Mouse (Mus musculus) heart, adult 11 months (tissue): Measurements from ENCODE around the gene Dvl1.

ENCODE experiments used
- DNase-seq: peaks from one replicate; pipeline ENCODE4 v3.0.0; 2022

Gene Dvl1

GRCm38 (mm10) chr4:155846871-155847578 lies at the start of gene Dvl1:
TSS of gene Dvl1 (plus strand) at chr4:155847402.
- DNase-seq, result peak; percentile 99

DNA sequence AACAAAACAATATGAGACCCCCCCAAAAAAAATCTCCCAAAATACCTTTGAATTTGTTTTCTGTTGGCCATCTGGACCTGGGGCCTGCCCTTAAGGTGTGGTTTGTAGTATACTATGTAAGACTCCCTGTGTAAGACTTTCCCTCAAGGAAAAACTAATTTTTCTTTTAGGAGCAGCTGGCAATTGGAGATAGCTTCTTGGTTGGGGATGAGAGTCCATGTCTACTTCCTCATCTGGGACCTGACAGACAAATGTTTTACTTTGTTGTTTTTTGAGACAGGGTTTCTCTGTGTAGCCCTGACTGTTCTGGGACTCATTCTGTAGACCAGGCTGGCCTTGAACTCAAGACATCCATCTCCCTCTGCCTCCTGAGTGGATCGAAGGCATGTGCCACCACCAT lies 45.1 kb upstream of the Dvl1 start:
- DNase-seq, result peak; percentile 33

DNA sequence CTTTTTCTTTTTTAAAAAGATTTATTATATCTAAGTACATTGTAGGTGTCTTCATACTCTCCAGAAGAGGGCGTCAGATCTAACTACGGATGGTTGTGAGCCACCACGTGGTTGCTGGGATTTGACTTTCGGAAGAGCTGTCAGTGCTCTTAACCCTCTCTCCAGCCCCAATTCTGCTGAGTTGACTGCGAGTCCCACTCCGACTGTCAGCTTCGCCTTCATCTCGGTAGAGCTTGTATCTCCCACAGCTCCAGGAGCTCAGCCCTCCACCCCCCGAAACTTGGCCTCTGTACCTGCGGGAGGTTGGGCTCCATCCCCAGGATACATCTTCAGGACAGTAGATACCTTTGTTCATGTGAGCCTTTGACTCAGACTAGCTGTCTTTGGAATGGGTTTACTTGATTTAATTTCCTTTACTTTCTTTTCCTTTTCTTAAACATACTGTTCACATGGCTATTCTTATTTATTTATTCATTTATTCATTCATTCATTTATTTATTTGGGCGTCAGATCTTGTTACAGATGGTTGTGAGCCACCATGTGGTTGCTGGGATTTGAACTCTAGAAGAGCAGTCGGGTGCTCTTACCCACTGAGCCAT lies 44.4 kb upstream of the Dvl1 start, which contains the start of gene Mrpl20:
TSS of gene Mrpl20 (plus strand) at position 138 of the 599 bp plus-strand sequence.
- DNase-seq, result peak; percentile 87

- peak; percentile 99 for DNase-seq
These were observed 43.7 kb upstream of the Dvl1 start for GRCm38 (mm10) chr4:155803340-155804041.

DNA sequence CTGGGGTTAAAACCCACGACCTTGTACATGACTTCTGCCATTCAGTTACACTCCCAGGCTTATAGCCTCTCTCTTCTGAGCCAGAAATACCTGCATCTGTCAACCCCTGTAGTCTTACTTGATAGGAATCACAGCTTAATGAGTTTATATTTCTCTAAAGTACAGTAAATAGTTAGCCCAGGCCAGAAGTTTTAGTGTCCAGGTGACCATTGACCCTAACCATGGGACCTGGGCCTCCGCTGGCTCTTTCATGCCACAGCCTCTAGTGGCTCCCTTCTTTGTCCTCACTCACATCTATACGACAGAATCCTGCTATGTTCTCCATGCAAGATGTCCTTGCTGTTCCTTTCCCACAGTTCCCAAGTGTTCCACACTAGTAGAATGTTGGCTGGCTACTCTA lies 39.4 kb upstream of the Dvl1 start:
- DNase-seq, result peak; percentile 41

- DNase-seq, result peak; percentile 99
These were observed 35.1 kb upstream of the Dvl1 start, which contains the start of gene Ccnl2 for GRCm38 (mm10) chr4:155811929-155812664. TSS of gene Ccnl2 (plus strand) at chr4:155812489.

DNA sequence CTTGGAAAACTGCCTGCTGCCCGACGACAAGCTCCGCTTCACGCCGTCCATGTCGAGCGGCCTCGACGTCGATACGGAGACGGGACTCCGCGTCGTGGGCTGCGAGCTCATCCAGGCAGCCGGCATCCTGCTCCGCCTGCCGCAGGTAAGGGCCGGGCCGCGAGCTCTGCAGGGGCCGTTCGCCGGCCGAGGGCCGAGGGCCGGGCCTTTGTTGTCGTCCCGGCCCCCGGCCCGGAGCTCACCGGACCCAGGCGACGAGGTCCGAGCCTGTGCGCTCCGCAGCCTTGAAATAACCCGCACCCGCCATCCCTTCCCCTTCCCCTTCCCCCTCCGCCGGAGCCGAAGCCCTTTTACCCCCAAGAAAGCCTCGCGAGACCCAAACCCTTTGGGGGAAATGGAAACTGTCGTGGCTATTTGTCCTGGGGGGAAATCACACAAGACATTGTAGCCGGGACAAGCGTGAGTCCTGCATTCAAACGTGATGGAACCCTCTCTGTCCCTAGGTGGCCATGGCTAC lies 34.5 kb upstream of the Dvl1 start:
- peak; percentile 92 for DNase-seq

DNA sequence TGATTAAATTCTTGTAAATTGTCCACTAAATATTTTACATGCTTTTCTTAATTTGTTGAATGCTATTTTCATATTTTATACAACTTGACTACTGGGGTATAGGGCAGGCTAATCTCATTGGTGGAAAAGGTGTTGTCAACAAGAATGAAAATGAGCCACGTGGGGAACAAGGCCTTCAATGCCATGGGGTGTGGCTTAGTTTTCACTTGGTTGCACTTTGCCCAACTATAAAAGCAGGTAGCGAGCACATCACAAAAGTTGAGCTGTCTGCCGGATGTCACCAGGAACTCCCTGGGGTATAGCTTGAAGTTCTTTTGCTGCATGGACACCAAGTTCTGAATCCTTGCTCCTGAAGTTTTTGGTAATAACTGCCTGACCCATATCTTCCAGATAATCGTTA lies 29.7 kb upstream of the Dvl1 start:
- DNase-seq, result peak; percentile 64

DNA sequence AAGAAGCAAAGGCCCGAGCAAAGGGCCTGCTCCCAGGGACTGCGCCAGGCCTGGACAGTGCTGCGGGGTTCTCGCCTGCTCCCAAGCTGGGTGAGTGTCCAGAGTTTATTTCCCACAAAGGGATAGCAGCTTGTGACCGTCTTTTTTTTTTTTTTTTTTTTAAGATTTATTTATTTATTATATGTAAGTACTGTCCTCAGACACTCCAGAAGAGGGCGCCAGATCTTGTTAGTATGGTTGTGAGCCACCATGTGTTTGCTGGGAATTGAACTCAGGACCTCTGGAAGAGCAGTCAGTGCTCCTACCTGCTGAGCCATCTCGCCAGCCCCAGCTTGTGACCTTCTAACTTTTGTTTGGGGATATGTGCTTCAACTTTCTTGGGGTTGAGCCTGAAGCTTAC lies 26.2 kb upstream of the Dvl1 start:
- DNase-seq, result peak; percentile 85

DNA sequence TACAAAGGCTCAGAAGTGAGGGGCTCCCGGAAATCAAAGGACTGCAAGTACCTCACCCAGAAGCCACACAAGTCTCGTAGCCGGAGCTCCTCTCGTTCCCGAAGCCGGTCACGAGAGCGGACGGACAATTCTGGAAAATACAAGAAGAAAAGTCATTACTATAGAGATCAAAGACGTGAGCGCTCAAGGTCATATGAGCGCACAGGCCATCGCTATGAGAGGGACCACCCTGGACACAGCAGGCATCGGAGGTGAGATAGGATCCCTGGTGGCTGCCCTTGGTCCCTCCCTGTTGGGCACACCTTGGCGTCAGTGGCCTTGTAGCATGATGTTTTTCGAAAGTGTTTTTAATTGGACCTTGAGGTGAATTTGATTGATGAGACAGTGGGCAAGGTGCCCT lies 23.8 kb upstream of the Dvl1 start:
- no peak for DNase-seq

- no peak for DNase-seq
These were observed 17.3 kb upstream of the Dvl1 start for GRCm38 (mm10) chr4:155829866-155830265.

DNA sequence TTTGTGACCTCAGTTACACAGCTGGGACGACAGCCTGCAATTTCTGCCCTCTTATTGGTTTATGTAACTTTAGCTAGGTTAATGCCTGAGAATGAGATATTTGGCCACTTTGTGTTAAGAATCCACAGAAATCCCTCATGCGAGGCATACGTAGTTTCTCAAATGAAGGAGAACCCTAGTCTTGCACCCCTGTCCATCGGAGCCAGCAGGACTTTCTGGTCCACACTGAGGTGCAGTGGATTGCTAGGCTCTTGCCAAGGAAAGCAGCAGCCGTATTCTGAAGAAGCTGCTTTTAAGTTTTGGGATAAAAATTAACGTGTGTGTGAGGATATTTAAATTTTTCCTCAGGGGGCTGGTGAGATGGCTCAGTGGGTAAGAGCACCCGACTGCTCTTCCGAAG lies 16.6 kb upstream of the Dvl1 start:
- DNase-seq, result no peak

DNA sequence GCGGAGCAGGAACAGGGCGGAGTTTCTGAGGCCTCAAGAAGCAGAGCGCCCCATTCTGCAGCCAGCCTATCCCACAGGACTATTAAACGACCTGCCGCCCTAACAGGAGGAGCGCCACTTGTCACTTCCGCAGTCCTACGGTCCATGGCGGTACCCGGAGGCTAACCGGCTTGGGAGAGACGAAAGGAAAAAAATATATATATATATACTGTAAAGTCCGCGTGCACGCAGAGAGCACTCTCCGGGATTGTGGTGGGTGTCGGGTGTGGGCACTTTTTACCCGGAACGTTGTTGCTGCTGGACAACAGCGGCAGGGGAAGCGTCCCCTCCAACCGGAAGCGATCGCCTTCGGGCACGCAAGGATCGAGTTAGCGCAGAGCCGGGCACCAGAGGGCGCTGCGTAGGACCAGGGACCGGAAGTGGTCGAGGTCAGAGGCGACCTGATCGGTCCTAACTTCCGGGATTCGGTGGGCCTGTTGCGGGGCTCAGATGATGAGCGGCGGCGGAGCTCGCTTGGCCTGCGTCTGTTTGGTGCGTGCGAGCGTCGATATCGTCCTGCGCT lies 15.9 kb upstream of the Dvl1 start, which contains the start of gene Aurkaip1:
TSS of gene Aurkaip1 (plus strand) at position 68 of the 562 bp plus-strand sequence.
- peak; percentile 99 for DNase-seq

- DNase-seq, result no peak
These were observed 15.4 kb upstream of the Dvl1 start for GRCm38 (mm10) chr4:155831831-155832230.

- DNase-seq, result peak; percentile 92
These were observed 14.9 kb upstream of the Dvl1 start for GRCm38 (mm10) chr4:155832321-155832720.

DNA sequence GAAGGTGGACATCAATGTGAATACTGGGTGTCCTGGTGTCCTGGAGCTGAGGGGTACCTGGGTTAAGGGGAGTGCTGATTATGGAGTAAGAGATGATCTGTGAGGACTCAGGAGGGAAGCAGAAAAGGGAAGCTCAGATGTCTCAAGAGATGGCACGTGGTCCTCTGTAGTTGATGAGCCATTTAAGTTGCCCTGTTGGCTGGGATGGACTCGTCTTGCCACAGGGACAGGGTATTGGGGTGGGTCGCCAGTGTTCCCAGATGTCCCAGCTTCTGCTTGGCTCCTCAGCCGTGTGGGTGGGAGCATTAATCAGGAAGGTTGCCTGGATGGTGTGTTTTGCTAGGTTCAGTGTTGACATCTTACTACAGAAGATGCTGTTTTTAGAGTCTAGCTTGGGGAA lies 14.0 kb upstream of the Dvl1 start:
- peak; percentile 94 for DNase-seq

GRCm38 (mm10) chr4:155833836-155834235 lies 13.4 kb upstream of the Dvl1 start:
- peak; percentile 98 for DNase-seq

DNA sequence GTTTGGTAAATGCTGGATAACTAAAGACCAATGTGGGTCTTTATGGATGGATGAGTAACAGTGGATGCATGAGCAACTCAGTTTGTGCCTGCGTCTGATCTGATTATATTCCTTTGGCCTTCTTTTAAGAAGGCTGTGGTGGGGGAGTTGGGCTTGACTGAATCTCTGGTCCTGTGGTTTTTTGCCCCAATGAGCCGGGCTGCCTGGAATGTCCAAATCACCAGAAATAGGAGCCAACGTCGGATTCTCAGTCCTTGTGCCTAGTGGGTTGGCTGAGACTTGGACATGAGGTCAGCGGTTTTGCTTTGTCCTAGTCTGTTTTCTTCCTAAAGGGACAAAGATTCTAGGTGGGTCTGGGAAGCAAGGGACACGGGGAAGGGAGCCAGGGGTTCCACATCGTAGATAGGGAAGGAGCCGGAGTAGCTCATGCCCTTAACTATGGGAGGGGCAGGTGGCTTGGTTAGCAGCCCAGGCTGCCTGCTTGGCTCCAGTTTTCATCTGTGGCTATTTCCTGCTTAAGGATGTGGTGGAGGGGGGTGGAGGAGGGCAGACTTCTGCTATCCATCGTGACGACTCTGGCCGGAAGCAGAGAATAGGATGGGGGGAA lies 9.7 kb upstream of the Dvl1 start:
- peak; percentile 99 for DNase-seq

DNA sequence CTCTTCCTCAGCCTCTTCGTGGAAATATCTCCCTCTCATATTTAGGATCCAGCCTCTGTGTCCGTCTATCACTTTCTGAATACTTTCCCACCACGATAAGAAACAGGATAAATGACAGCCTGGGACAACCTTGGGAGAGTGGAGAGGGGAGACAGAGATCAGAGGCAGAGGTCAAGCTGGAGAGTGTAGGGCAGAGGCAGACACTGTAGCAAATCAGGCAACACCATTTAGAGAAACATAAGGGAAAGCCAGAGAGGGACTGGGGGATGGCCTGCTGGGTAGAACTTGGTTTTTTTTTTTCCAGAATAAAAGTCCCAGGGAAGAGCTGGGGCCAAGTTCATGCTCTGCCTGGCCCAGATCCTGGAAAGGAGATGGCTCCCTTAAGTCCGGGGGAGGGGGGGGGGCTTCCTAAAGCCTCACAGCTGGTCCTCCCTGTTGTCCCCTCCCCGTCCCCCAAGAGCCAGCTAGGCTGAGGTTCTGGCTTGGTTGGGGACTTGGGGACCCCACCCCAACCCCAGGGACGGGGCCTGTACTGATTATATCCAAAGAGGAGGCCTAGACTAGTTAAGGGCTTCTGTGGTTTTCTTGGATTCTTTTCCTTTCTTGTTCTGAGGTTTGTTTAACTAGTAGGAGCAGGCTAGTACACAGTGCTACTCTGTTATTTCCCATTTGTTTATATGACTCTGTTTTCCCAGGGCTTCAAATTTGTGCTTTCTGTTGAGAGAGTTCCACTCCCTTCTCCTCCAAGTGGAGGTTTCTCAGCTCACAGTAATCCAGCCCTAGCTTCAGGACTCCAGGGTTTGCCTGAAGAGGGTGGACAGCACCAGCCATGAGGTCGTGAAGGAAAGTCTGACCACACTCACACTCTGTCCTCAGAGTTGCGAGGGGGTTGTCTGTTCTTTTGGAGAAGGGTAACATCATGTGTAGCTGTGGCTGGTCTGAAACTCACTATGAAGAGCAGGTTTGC lies 8.7 kb upstream of the Dvl1 start:
- DNase-seq, result peak; percentile 98

- peak; percentile 100 for DNase-seq
These were observed 7.7 kb upstream of the Dvl1 start, which contains the start of gene Mxra8 for GRCm38 (mm10) chr4:155839483-155839910. TSS of gene Mxra8 (plus strand) at chr4:155839680.
